Mouse (Mus musculus) olfactory bulb, adult 2 months (tissue): Measurements from ENCODE around the gene Wdr61. TPM values are rescaled to one million over a fixed set of nuclear protein-coding genes. Genes with fewer than 3 reads are reported as not detected.

Experiments
- H3K27ac ChIP-seq: fragments of 200-500 bp; 2 replicates; pipeline ENCODE4 v1.5.1; 2012; ENCODE audit warnings: low read depth, low read length; ENCODE audit not compliant: insufficient read depth
- H3K4me1 ChIP-seq: fragments of 200-500 bp; 2 replicates; pipeline ENCODE4 v1.6.1; 2012; ENCODE audit warnings: low read length; ENCODE audit not compliant: control insufficient read depth, insufficient read depth
- H3K4me3 ChIP-seq: fragments of 200-500 bp; 2 replicates; pipeline ENCODE4 v1.5.1; 2012; ENCODE audit warnings: mild to moderate bottlenecking, low read depth, low read length, moderate library complexity; ENCODE audit not compliant: insufficient read depth
- CTCF ChIP-seq: fragments of 200-500 bp; IDR thresholded peaks from 2 replicates; pipeline ENCODE4 v1.5.1; 2012; ENCODE audit warnings: low read depth, mild to moderate bottlenecking, low read length, moderate library complexity; ENCODE audit not compliant: insufficient read depth
- POLR2A ChIP-seq: fragments of 200-500 bp; IDR thresholded peaks from 2 replicates; pipeline ENCODE4 v1.6.1; 2012; ENCODE audit warnings: mild to moderate bottlenecking, low read depth, low read length, moderate library complexity; ENCODE audit not compliant: insufficient read depth
- WGBS: fragments of 180-500 bp; shearing (Covaris S2); methylation state at CpG from one replicate; pipeline ENCODE4 v1.1.7; 2018; 5-methylcytosine and 5-hydroxymethylcytosine counted together
- polyA plus RNA-seq: library from polyadenylated mRNA; stranded (reverse); fragments of >200 nt; gene quantifications from 2 replicates; pipeline ENCODE4 v1.2.4, GENCODE M21; 2012; ENCODE audit warnings: low replicate concordance; ENCODE audit not compliant: missing spikeins, insufficient read depth, insufficient read length

The Wdr61 gene
- polyA plus RNA-seq, 1 experiment: not detected

- H3K4me1 ChIP-seq: peaks cover 10% of the 10 kb centered on the region
- H3K27ac ChIP-seq: no peak overlapping the region
- H3K4me3 ChIP-seq: no peak overlapping the region
- TF ChIP-seq POLR2A (no peak), CTCF (no peak)
- WGBS: 87% methylated on average over 5 of the region's 5 CpGs
Measured at GRCm38 (mm10) chr9:54708085-54708484, 26.2 kb downstream of the Wdr61 start.

GRCm38 (mm10) chr9:54707288-54707999, 26.9 kb downstream of the Wdr61 start:
- H3K4me1 ChIP-seq: peaks cover 10% of the 10 kb centered on the region
- TF ChIP-seq CTCF: no peak
- no peak for TF ChIP-seq POLR2A
- 49% methylated on average over 8 of the region's 8 CpGs for WGBS
- H3K27ac ChIP-seq: no peak overlapping the region
- H3K4me3 ChIP-seq: no peak overlapping the region

- Histone ChIP-seq H3K4me1 (peaks cover 12% of the 10 kb centered on the region), H3K27ac (no peak overlapping the region), H3K4me3 (no peak overlapping the region)
- TF ChIP-seq POLR2A (no peak), CTCF (no peak)
- 41% methylated on average over 1 of the region's 1 CpGs for WGBS
Measured at GRCm38 (mm10) chr9:54705561-54705960, 28.8 kb downstream of the Wdr61 start.

GRCm38 (mm10) chr9:54704361-54704760, 30.0 kb downstream of the Wdr61 start:
- no peak overlapping the region for H3K4me3 ChIP-seq
- no peak for TF ChIP-seq POLR2A
- no peak for TF ChIP-seq CTCF
- WGBS: 72% methylated on average over 5 of the region's 5 CpGs
- no peak overlapping the region for H3K27ac ChIP-seq
- H3K4me1 ChIP-seq: peaks cover 13% of the 10 kb centered on the region

- peaks cover 14% of the 10 kb centered on the region for H3K4me1 ChIP-seq
- TF ChIP-seq CTCF (no peak), POLR2A (no peak)
- 75% methylated on average over 2 of the region's 2 CpGs for WGBS
- H3K27ac ChIP-seq: no peak overlapping the region
- no peak overlapping the region for H3K4me3 ChIP-seq
Measured at GRCm38 (mm10) chr9:54702581-54702980, 31.7 kb downstream of the Wdr61 start.

- H3K4me3 ChIP-seq: peak overlapping the region; percentile 14; the same call in 1 of the 2 replicates
- WGBS: 70% methylated on average over 7 of the region's 7 CpGs
- H3K27ac ChIP-seq: no peak overlapping the region
- no peak for TF ChIP-seq CTCF
- TF ChIP-seq POLR2A: no peak
- H3K4me1 ChIP-seq: peaks cover 14% of the 10 kb centered on the region
Measured at GRCm38 (mm10) chr9:54700746-54701145, 33.6 kb downstream of the Wdr61 start.

GRCm38 (mm10) chr9:54700174-54700475, 34.2 kb downstream of the Wdr61 start:
- Histone ChIP-seq H3K4me1 (peaks cover 14% of the 10 kb centered on the region), H3K4me3 (peak overlapping the region; percentile 90), H3K27ac (peak overlapping the region; percentile 63)
- no peak for TF ChIP-seq POLR2A
- TF ChIP-seq CTCF: no peak
- 12% methylated on average over 9 of the region's 9 CpGs for WGBS

- peaks cover 13% of the 10 kb centered on the region for H3K4me1 ChIP-seq
- under 1% methylated on average over 92 of the region's 92 CpGs for WGBS
- peak overlapping the region; percentile 90 for H3K4me3 ChIP-seq
- H3K27ac ChIP-seq: peak overlapping the region; percentile 63
- TF ChIP-seq CTCF: no peak
- peak; percentile 99 for TF ChIP-seq POLR2A
Measured at GRCm38 (mm10) chr9:54699345-54700173, 34.8 kb downstream of the Wdr61 start.

GRCm38 (mm10) chr9:54699087-54699344, 35.3 kb downstream of the Wdr61 start:
- Histone ChIP-seq H3K4me3 (peak overlapping the region; percentile 90), H3K27ac (peak overlapping the region; percentile 63; the same call in 1 of the 2 replicates), H3K4me1 (peaks cover 10% of the 10 kb centered on the region)
- 4% methylated on average over 27 of the region's 27 CpGs for WGBS
- TF ChIP-seq POLR2A: no peak
- TF ChIP-seq CTCF: no peak
